Mouse (Mus musculus) lung, embryonic 14.5 days (tissue): ENCODE data around the gene Ndufs8. TPM values are rescaled to one million over a fixed set of nuclear protein-coding genes. Genes with fewer than 3 reads are reported as not detected.

Source experiments
- ATAC-seq: fragments of 200-750 bp; cut with Nextera tagmentation; 2 replicates; pipeline ENCODE4 v1.8.0; 2017; ENCODE audit warnings: mild to moderate bottlenecking, moderate TSS enrichment, moderate library complexity; ENCODE audit not compliant: insufficient read depth
- DNase-seq: peaks from one replicate; pipeline ENCODE4 v3.0.0-alpha.2; 2015
- H3K27ac ChIP-seq: fragments of 300-500 bp; sonication (generic); 2 replicates; pipeline ENCODE4 v1.5.1; 2014; ENCODE audit warnings: low read depth, mild to moderate bottlenecking, moderate library complexity
- H3K27me3 ChIP-seq: fragments of 300-500 bp; sonication (generic); 2 replicates; pipeline ENCODE4 v1.6.1; 2014; ENCODE audit warnings: low read length, control low read depth; ENCODE audit not compliant: insufficient read depth
- H3K36me3 ChIP-seq: fragments of 300-500 bp; sonication (generic); 2 replicates; pipeline ENCODE4 v1.6.1; 2014; ENCODE audit warnings: control low read depth; ENCODE audit not compliant: insufficient read depth
- H3K4me1 ChIP-seq: fragments of 300-500 bp; sonication (generic); 2 replicates; pipeline ENCODE4 v1.6.1; 2014; ENCODE audit warnings: antibody characterized with exemption, control low read depth; ENCODE audit not compliant: insufficient read depth
- H3K4me2 ChIP-seq: fragments of 300-500 bp; sonication (generic); 2 replicates; pipeline ENCODE4 v1.6.1; 2014; ENCODE audit warnings: mild to moderate bottlenecking
- H3K4me3 ChIP-seq: fragments of 300-500 bp; sonication (generic); 2 replicates; pipeline ENCODE4 v1.5.1; 2014; ENCODE audit warnings: low read depth, low read length
- H3K9ac ChIP-seq: fragments of 300-500 bp; sonication (generic); 2 replicates; pipeline ENCODE4 v1.6.1; 2014
- H3K9me3 ChIP-seq: fragments of 300-500 bp; sonication (generic); 2 replicates; pipeline ENCODE4 v1.6.1; 2016; ENCODE audit warnings: low read depth, low read length, control low read depth
- CTCF ChIP-seq: IDR thresholded peaks from 2 replicates; pipeline ENCODE4 v1.5.1; 2016; ENCODE audit warnings: antibody characterized with exemption, low read depth
- WGBS: fragments of 180-500 bp; shearing (Covaris S2); extraction: QIAGEN DNeasy Blood & Tissue Kit; methylation state at CpG from one replicate; pipeline ENCODE4 v1.1.7; 2014; 5-methylcytosine and 5-hydroxymethylcytosine counted together
- polyA plus RNA-seq: library from polyadenylated mRNA; unstranded; fragments of >200 nt; fragmentation: Nextera tagmentation; extraction: Ambion mirVana; gene quantifications from 2 replicates; pipeline ENCODE4 v1.2.1, GENCODE M21; 2014

The Ndufs8 gene
- polyA plus RNA-seq, 1 experiment from 2014 or later, result 335 TPM

- H3K9ac ChIP-seq, result no peak overlapping the region
- no peak overlapping the region for H3K4me2 ChIP-seq
- H3K4me3 ChIP-seq, result no peak overlapping the region
- WGBS, result 26% methylated on average over 3 of the region's 3 CpGs
- DNase-seq, result no peak
- TF ChIP-seq CTCF, result no peak
- H3K27me3 ChIP-seq, result no peaks in the 10 kb centered on the region
- H3K4me1 ChIP-seq, result no peaks in the 10 kb centered on the region
- no peaks in the 10 kb centered on the region for H3K9me3 ChIP-seq
- H3K27ac ChIP-seq, result no peak overlapping the region
- no peak for ATAC-seq
- H3K36me3 ChIP-seq, result peaks cover 73% of the 10 kb centered on the region
These were observed 17.4 kb downstream of the Ndufs8 start for GRCm38 (mm10) chr19:3895171-3895631.

- no peak overlapping the region for H3K9ac ChIP-seq
- ATAC-seq (no peak), DNase-seq (no peak)
- WGBS, result 84% methylated on average over 2 of the region's 2 CpGs
- peaks cover 82% of the 10 kb centered on the region for H3K36me3 ChIP-seq
- no peaks in the 10 kb centered on the region for H3K9me3 ChIP-seq
- no peaks in the 10 kb centered on the region for H3K27me3 ChIP-seq
- no peak for TF ChIP-seq CTCF
- no peak overlapping the region for H3K27ac ChIP-seq
- H3K4me2 ChIP-seq, result no peak overlapping the region
- H3K4me3 ChIP-seq, result no peak overlapping the region
- no peaks in the 10 kb centered on the region for H3K4me1 ChIP-seq
These were observed 18.3 kb downstream of the Ndufs8 start for GRCm38 (mm10) chr19:3894294-3894693.

DNA sequence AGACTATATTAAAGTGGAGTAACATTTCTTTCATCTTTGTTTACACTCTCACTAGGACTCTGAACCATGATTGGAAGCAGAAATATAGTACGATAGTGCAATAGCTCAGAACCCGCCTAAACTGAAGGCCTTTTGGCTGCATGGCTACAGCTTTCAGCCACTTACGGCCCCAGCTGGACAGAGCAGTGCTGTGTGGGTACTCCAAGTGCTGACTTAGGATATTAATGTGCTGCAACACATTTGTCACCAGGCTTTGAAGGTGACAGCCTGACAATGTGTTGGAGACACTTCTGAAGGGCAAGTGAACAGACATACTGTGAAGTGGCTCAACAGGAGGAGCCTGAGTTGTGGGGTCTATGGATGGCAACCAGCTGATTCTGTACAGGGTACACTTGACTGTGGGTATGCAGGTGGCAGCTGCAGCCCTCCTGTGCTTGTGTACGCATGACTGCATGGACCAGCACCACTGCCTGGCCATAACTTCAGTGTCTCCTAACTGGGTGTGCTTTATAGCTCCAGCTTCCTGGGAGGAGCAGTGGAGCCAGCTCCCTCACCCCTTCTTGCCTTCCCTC, 18.9 kb downstream of the Ndufs8 start:
- Histone ChIP-seq H3K4me2 (no peak overlapping the region), H3K27ac (no peak overlapping the region; the same call in 1 of the 2 replicates), H3K9me3 (no peaks in the 10 kb centered on the region), H3K27me3 (no peaks in the 10 kb centered on the region), H3K4me1 (no peaks in the 10 kb centered on the region), H3K36me3 (peaks cover 89% of the 10 kb centered on the region), H3K4me3 (no peak overlapping the region), H3K9ac (no peak overlapping the region)
- TF ChIP-seq CTCF, result no peak
- ATAC-seq (no peak), DNase-seq (no peak)
- 74% methylated on average over 4 of the region's 4 CpGs for WGBS

- ATAC-seq (no peak), DNase-seq (peak; percentile 64)
- Histone ChIP-seq H3K4me3 (no peak overlapping the region), H3K27ac (no peak overlapping the region), H3K4me2 (no peak overlapping the region), H3K9me3 (no peaks in the 10 kb centered on the region), H3K36me3 (peaks cover 89% of the 10 kb centered on the region), H3K9ac (no peak overlapping the region), H3K4me1 (no peaks in the 10 kb centered on the region), H3K27me3 (no peaks in the 10 kb centered on the region)
- TF ChIP-seq CTCF, result no peak
- WGBS, result 76% methylated on average over 8 of the region's 8 CpGs
These were observed 22.4 kb downstream of the Ndufs8 start for GRCm38 (mm10) chr19:3890181-3890580.

- H3K9ac ChIP-seq, result no peak overlapping the region
- H3K4me2 ChIP-seq, result no peak overlapping the region
- no peaks in the 10 kb centered on the region for H3K9me3 ChIP-seq
- no peaks in the 10 kb centered on the region for H3K4me1 ChIP-seq
- no peak for DNase-seq
- no peak overlapping the region for H3K27ac ChIP-seq
- peaks cover 88% of the 10 kb centered on the region for H3K36me3 ChIP-seq
- H3K27me3 ChIP-seq, result no peaks in the 10 kb centered on the region
- H3K4me3 ChIP-seq, result no peak overlapping the region
- no peak for ATAC-seq
- TF ChIP-seq CTCF, result no peak
- WGBS, result 88% methylated on average over 5 of the region's 5 CpGs
These were observed 23.5 kb downstream of the Ndufs8 start for GRCm38 (mm10) chr19:3889096-3889495.

DNA sequence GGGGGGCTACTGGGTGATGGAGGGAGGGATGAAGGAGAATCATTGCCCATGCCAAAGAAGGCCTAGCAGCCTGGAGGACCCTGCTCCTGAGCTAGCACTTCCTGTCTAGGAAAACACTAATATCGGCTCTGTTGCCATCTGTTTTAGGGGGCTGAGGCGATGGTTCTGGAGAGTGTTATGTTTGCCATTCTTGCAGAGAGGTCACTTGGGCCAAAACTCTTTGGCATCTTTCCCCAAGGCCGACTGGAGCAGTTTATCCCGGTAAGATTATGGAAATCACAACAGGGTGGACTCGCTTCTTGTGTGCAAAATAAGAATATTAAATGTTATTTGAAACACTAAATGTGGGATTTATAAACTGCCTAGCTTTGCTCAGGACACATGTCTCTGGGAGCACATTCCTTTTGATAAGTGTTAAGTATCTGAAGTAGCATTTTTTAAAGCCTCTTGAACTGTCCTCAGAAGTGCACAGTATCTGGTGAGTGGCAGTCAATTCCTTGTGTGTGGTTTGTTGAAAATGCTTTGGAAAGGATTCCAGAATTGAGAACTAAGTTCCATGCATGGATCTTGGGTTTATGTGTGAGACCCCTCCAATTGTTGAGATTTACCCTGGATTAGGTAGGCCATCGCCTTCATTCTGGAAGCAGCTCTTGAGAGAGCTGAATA, 28.1 kb downstream of the Ndufs8 start:
- H3K9ac ChIP-seq, result no peak overlapping the region
- peak overlapping the region; percentile 48 for H3K27ac ChIP-seq
- WGBS, result 34% methylated on average over 6 of the region's 6 CpGs
- H3K36me3 ChIP-seq, result peaks cover 57% of the 10 kb centered on the region
- no peaks in the 10 kb centered on the region for H3K4me1 ChIP-seq
- no peaks in the 10 kb centered on the region for H3K27me3 ChIP-seq
- no peaks in the 10 kb centered on the region for H3K9me3 ChIP-seq
- ATAC-seq (no peak), DNase-seq (peak; percentile 52)
- no peak for TF ChIP-seq CTCF
- H3K4me3 ChIP-seq, result no peak overlapping the region
- H3K4me2 ChIP-seq, result no peak overlapping the region

- Histone ChIP-seq H3K4me2 (no peak overlapping the region), H3K4me3 (no peak overlapping the region), H3K9me3 (no peaks in the 10 kb centered on the region), H3K27ac (no peak overlapping the region), H3K4me1 (no peaks in the 10 kb centered on the region), H3K36me3 (peaks cover 40% of the 10 kb centered on the region), H3K27me3 (no peaks in the 10 kb centered on the region), H3K9ac (no peak overlapping the region)
- 77% methylated on average over 4 of the region's 4 CpGs for WGBS
- no peak for TF ChIP-seq CTCF
- DNase-seq (no peak), ATAC-seq (no peak)
These were observed 30.4 kb downstream of the Ndufs8 start for GRCm38 (mm10) chr19:3882214-3882613.
